Mouse (Mus musculus): ENCODE measurements around the gene Cysrt1.

GRCm38 (mm10) chr2:25234050-25234449 lies 8.2 kb downstream of the Cysrt1 start, which contains the start of gene Slc34a3:
- TF ChIP-seq CTCF (IDR thresholded peaks at IDR 0.05; ENCODE audit: borderline replicate concordance, insufficient read depth, low read depth, low read length) (no peak), POLR2A (IDR thresholded peaks at IDR 0.05; ENCODE audit: borderline replicate concordance, insufficient read depth, low read length) (no peak)

Measured in cerebellum, adult 2 months (tissue).